Comparison of ENCODE assay signal across 8 mouse cellular contexts in genomic region chr8:114452781-114453221, GRCm38 (mm10). TPM values are rescaled to one million over a fixed set of nuclear protein-coding genes. Genes with fewer than 3 reads are reported as not detected.
DNase-seq lines count a peak whose midpoint lies in the region; ATAC-seq and TF ChIP-seq lines count a peak whose summit lies in the region.

No protein-coding gene starts in this region.

- peak; percentile 93 for ATAC-seq in inflammation-experienced regulatory T-cells, adult 6 months
- 0 out of 2 replicates have a peak, but pooled peaks have one; percentile 54 for ATAC-seq in limb, embryonic 13.5 days (ENCODE audit: low FRiP score, low read depth)

- H3K27ac ChIP-seq in limb, embryonic 13.5 days = no peak overlapping the region
- H3K27ac ChIP-seq in testis, adult 2 months (ENCODE audit: control insufficient read depth, insufficient read depth, low read depth, low read length) = no peak overlapping the region

- 0 out of 2 replicates have a peak, but pooled peaks cover 7% of the 10 kb centered on the region for H3K36me3 ChIP-seq in limb, embryonic 13.5 days
- no peaks in the 10 kb centered on the region; the same call in 1 of the 2 replicates for H3K36me3 ChIP-seq in testis, adult 2 months (ENCODE audit: control insufficient read depth, insufficient read depth, low read length)

- H3K27me3 ChIP-seq in limb, embryonic 13.5 days = 0 out of 2 replicates have a peak, but pooled peaks cover 10% of the 10 kb centered on the region
- H3K27me3 ChIP-seq in testis, adult 2 months (ENCODE audit: control insufficient read depth, insufficient read depth, low read length) = no peaks in the 10 kb centered on the region

- WGBS in limb, embryonic 13.5 days = 24% methylated on average over 9 of the region's 9 CpGs

- no peaks in the 10 kb centered on the region for H3K9me3 ChIP-seq in limb, embryonic 13.5 days

- no peak overlapping the region for H3K9ac ChIP-seq in limb, embryonic 13.5 days

- TF ChIP-seq POLR2A in testis, adult 2 months (IDR thresholded peaks at IDR 0.05; ENCODE audit: control insufficient read depth, low read depth, low read length) = no peak

- H3K4me3 ChIP-seq in limb, embryonic 13.5 days = no peak overlapping the region
- H3K4me3 ChIP-seq in testis, adult 2 months (ENCODE audit: control insufficient read depth, low read depth, low read length) = no peak overlapping the region

- 0 out of 2 replicates have a peak, but pooled peaks cover 5% of the 10 kb centered on the region for H3K4me1 ChIP-seq in limb, embryonic 13.5 days
- no peaks in the 10 kb centered on the region for H3K4me1 ChIP-seq in testis, adult 2 months (ENCODE audit: control insufficient read depth, insufficient read depth, low read length)

- TF ChIP-seq CTCF in testis, adult 2 months (IDR thresholded peaks at IDR 0.05; ENCODE audit: control insufficient read depth, insufficient read depth, insufficient replicate concordance, low read depth, low read length) = peak; percentile 23; the same call in 1 of the 2 replicates

- DNase-seq in urinary bladder, postnatal 14 days (ENCODE audit: low spot score) = peak; percentile 68
- no peak for DNase-seq in urinary bladder, postnatal 10 days (ENCODE audit: low spot score)
- DNase-seq in cerebellum, adult 8-10 months = peak; percentile 81
- peak; percentile 87 for DNase-seq in forelimb bud, embryonic 11.5 days (ENCODE audit: low read depth, low spot score)
- DNase-seq in naive thymus-derived CD4-positive, alpha-beta T cell, adult 2 months (ENCODE audit: low read depth) = peak; percentile 81

- no peak overlapping the region; the same call in 1 of the 2 replicates for H3K4me2 ChIP-seq in limb, embryonic 13.5 days (replicated peaks)

RNA-seq across cellular contexts. Expression of gene Wwox, which starts 13.3 kb away (rescaled TPM):
- 10 to 100 TPM in 2 of 3 experiments, 1 to 10 TPM in 1; 8.6 to 17.2 (median 12.6) TPM for polyA plus RNA-seq in inflammation-experienced regulatory T-cells, adult 6 months (2017; shearing (Covaris generic))
- 9.5 and 10.5 TPM in 2 replicates for polyA plus RNA-seq in limb, embryonic 13.5 days (2015; fragmentation: Nextera tagmentation; extraction: Ambion mirVana)
- 14.9 and 15.2 TPM in 2 replicates for polyA plus RNA-seq in testis, adult 2 months (2012; rRNA removed)

RNA-seq across cellular contexts. Expression of gene Clec3a, which starts 34.9 kb away (rescaled TPM):
- polyA plus RNA-seq in inflammation-experienced regulatory T-cells, adult 6 months (2017; shearing (Covaris generic)) = not detected
- polyA plus RNA-seq in limb, embryonic 13.5 days (2015; fragmentation: Nextera tagmentation; extraction: Ambion mirVana) = 0.88 and 0.94 TPM in 2 replicates
- not detected in 2 replicates for polyA plus RNA-seq in testis, adult 2 months (2012; rRNA removed)
